Mouse (Mus musculus) left cerebral cortex, adult 2 months (tissue): ENCODE data around the gene Mgat4a. TPM values are rescaled to one million over a fixed set of nuclear protein-coding genes. Genes with fewer than 3 reads are reported as not detected.

Experiments
- DNase-seq, 2 experiments: peaks; one replicate each; pipeline ENCODE4 v3.0.0; 2021 to 2022; ENCODE audit warnings: low spot score in 2 of 2, mixed read lengths in 1 of 2; ENCODE audit errors: extremely low spot score in 1 of 2
- H3K27ac ChIP-seq: fragments of 200-600 bp; 2 replicates; pipeline ENCODE4 v1.8.1; 2022
- H3K4me3 ChIP-seq: fragments of 200-600 bp; 2 replicates; pipeline ENCODE4 v1.8.1; 2022
- CTCF ChIP-seq: fragments of 200-600 bp; IDR thresholded peaks from 2 replicates; pipeline ENCODE4 v1.8.1; 2022; ENCODE audit warnings: antibody characterized with exemption, mild to moderate bottlenecking, moderate library complexity
- intact Hi-C: fragments of 180-260 bp; cut with DNase I; formaldehyde crosslinking; loops from one replicate; pipeline ENCODE4 v1.15.1; 2025
- total RNA-seq, 2 experiments: library from RNA; stranded (reverse); gene quantifications; 2 replicates each; pipeline ENCODE4 v1.2.3; 2021

Gene Mgat4a
- total RNA-seq, 2 experiments from 2014 or later, result 30.1 to 32.2 TPM

GRCm38 (mm10) chr1:37471179-37472148 is 69.4 kb downstream of the Mgat4a start:
- DNase-seq, result no peak
- intact Hi-C loops, result loop anchor here (5.0 kb wide), 1 partner anchor 141 kb away; no protein-coding TSS in a partner anchor
- Histone ChIP-seq H3K4me3 (no peak overlapping the region), H3K27ac (no peak overlapping the region)
- TF ChIP-seq CTCF, result peak; percentile 50

GRCm38 (mm10) chr1:37469007-37469406 is 71.8 kb downstream of the Mgat4a start:
- H3K4me3 ChIP-seq, result no peak overlapping the region
- no peak for DNase-seq
- no peak for TF ChIP-seq CTCF
- H3K27ac ChIP-seq, result no peak overlapping the region
- intact Hi-C loops, result no loop called here

GRCm38 (mm10) chr1:37467806-37468205 is 73.0 kb downstream of the Mgat4a start:
- TF ChIP-seq CTCF, result no peak
- DNase-seq, result no peak
- intact Hi-C loops, result no loop called here

GRCm38 (mm10) chr1:37466322-37466995 is 74.4 kb downstream of the Mgat4a start:
- DNase-seq, result no peak
- H3K27ac ChIP-seq, result no peak overlapping the region
- TF ChIP-seq CTCF, result no peak; the same call in 1 of the 2 replicates
- H3K4me3 ChIP-seq, result no peak overlapping the region
- intact Hi-C loops, result no loop called here

More at GRCm38 (mm10) chr1:37467806-37468205, 73.0 kb downstream of the Mgat4a start:
- Histone ChIP-seq H3K27ac (no peak overlapping the region), H3K4me3 (no peak overlapping the region)

- intact Hi-C loops, result no loop called here
- DNase-seq, result no peak
- Histone ChIP-seq H3K4me3 (no peak overlapping the region), H3K27ac (no peak overlapping the region)
- TF ChIP-seq CTCF, result no peak
Measured at GRCm38 (mm10) chr1:37464878-37465452, 75.9 kb downstream of the Mgat4a start.

- TF ChIP-seq CTCF, result no peak
- Histone ChIP-seq H3K27ac (no peak overlapping the region), H3K4me3 (no peak overlapping the region)
- DNase-seq, result no peak
- intact Hi-C loops, result no loop called here
Measured at GRCm38 (mm10) chr1:37457546-37457945, 83.3 kb downstream of the Mgat4a start.

GRCm38 (mm10) chr1:37451270-37451669 is 89.5 kb downstream of the Mgat4a start:
- Histone ChIP-seq H3K27ac (no peak overlapping the region), H3K4me3 (no peak overlapping the region)
- peak in 1 of 2 experiments; percentile 27 for DNase-seq
- intact Hi-C loops, result no loop called here
- TF ChIP-seq CTCF, result no peak

GRCm38 (mm10) chr1:37448361-37449095 is 92.3 kb downstream of the Mgat4a start:
- DNase-seq, result peak; percentile 32 to 36
- H3K4me3 ChIP-seq, result no peak overlapping the region
- no peak overlapping the region for H3K27ac ChIP-seq
- intact Hi-C loops, result loop anchor here (2.0 kb wide), 1 partner anchor 186 kb away; no protein-coding TSS in a partner anchor
- TF ChIP-seq CTCF, result peak; percentile 73

- H3K4me3 ChIP-seq, result no peak overlapping the region
- H3K27ac ChIP-seq, result no peak overlapping the region
- TF ChIP-seq CTCF, result no peak
- no peak for DNase-seq
- intact Hi-C loops, result no loop called here
Measured at GRCm38 (mm10) chr1:37442848-37443835, 97.7 kb downstream of the Mgat4a start.

- TF ChIP-seq CTCF, result no peak
- Histone ChIP-seq H3K27ac (no peak overlapping the region), H3K4me3 (no peak overlapping the region)
- no peak for DNase-seq
- intact Hi-C loops, result loop anchor here (10.0 kb wide), 1 partner anchor 558 kb away; the partner anchor contains the start of genes Eif5b and Txndc9
Measured at GRCm38 (mm10) chr1:37436419-37436818, 104.4 kb downstream of the Mgat4a start.
